Mouse (Mus musculus): ENCODE measurements at regions not wholly inside any gene's neighbourhood (a gene's known extent, or its start where the extent isn't known, plus 50 kb on each side); places are given as distances from the start of the nearest gene placed in this dataset.

- peaks cover 97% of the 10 kb centered on the region for H3K27me3 ChIP-seq (replicated peaks; ENCODE audit: low read depth, poor library complexity, severe bottlenecking)
- H3K27ac ChIP-seq (replicated peaks): no peak overlapping the region
- WGBS: 14% methylated on average over 4 of the region's 4 CpGs
- peak overlapping the region; percentile 72 for H3K4me3 ChIP-seq
- H3K4me1 ChIP-seq: peaks cover 16% of the 10 kb centered on the region
- no peaks in the 10 kb centered on the region for H3K9me3 ChIP-seq
- no peaks in the 10 kb centered on the region for H3K36me3 ChIP-seq (replicated peaks)
- DNase-seq (ENCODE audit: low spot score): no peak
Observed at GRCm38 (mm10) chr13:83740771-83741170, 236.9 kb downstream of the Mef2c start.

GRCm38 (mm10) chr13:83741591-83742021 is 237.8 kb downstream of the Mef2c start:
- Histone ChIP-seq H3K4me1 (peaks cover 16% of the 10 kb centered on the region), H3K9me3 (no peaks in the 10 kb centered on the region), H3K4me3 (peak overlapping the region; percentile 16; the same call in 1 of the 2 replicates), H3K27me3 (replicated peaks; ENCODE audit: low read depth, poor library complexity, severe bottlenecking) (peaks cover 95% of the 10 kb centered on the region), H3K27ac (replicated peaks) (no peak overlapping the region), H3K36me3 (replicated peaks) (no peaks in the 10 kb centered on the region)
- 15% methylated on average over 7 of the region's 7 CpGs for WGBS
- no peak for DNase-seq (ENCODE audit: low spot score)

DNA sequence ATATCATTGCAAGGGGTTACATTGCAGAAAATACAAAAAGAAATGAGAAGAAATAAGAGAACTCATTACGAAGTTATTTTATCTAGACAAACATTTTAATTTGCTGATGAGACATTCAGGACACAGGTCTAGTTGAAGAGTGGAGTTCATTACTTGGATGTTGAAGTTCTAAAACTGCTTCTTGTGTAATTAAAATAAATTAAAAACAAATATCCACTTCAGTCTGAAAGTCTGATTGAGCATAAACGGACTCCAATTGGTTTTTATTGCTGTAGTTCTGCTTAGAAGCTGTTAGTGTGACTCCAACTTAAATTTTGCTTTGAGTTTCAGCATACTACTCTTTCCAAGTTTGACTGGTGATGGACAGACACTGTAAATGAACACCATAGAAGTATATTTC is 238.3 kb downstream of the Mef2c start:
- H3K27ac ChIP-seq (replicated peaks): no peak overlapping the region
- 63% methylated on average over 2 of the region's 2 CpGs for WGBS
- no peak for DNase-seq (ENCODE audit: low spot score)
- H3K9me3 ChIP-seq: no peaks in the 10 kb centered on the region
- H3K36me3 ChIP-seq (replicated peaks): no peaks in the 10 kb centered on the region
- peaks cover 90% of the 10 kb centered on the region for H3K27me3 ChIP-seq (replicated peaks; ENCODE audit: low read depth, poor library complexity, severe bottlenecking)
- H3K4me1 ChIP-seq: peaks cover 16% of the 10 kb centered on the region
- H3K4me3 ChIP-seq: no peak overlapping the region

DNA sequence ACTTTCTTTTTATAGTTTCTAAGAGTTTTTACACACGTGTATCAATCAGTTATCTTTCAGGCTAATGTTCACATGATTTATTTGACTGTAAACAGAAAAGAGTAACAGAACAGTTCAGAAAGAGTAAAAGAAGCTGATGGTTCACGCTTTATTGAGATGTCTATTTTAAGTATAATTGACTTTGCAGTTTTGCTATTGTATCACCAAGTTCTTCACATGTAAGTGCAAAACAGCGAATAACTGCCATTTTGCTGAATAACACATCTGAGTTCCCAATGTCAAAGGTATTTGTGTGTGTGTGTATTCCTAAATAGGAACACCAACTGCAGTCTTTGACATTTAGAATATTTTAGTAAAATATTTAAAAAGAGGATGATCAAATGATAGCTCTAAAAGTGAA is 238.7 kb downstream of the Mef2c start:
- Histone ChIP-seq H3K27me3 (replicated peaks; ENCODE audit: low read depth, poor library complexity, severe bottlenecking) (peaks cover 86% of the 10 kb centered on the region), H3K36me3 (replicated peaks) (no peaks in the 10 kb centered on the region), H3K27ac (replicated peaks) (no peak overlapping the region), H3K4me3 (no peak overlapping the region), H3K9me3 (no peaks in the 10 kb centered on the region), H3K4me1 (peaks cover 16% of the 10 kb centered on the region)
- DNase-seq (ENCODE audit: low spot score): no peak
- 75% methylated on average over 3 of the region's 3 CpGs for WGBS

- peaks cover 77% of the 10 kb centered on the region for H3K27me3 ChIP-seq (replicated peaks; ENCODE audit: low read depth, poor library complexity, severe bottlenecking)
- no peaks in the 10 kb centered on the region for H3K36me3 ChIP-seq (replicated peaks)
- H3K4me3 ChIP-seq: no peak overlapping the region
- H3K4me1 ChIP-seq: peaks cover 12% of the 10 kb centered on the region
- H3K9me3 ChIP-seq: no peaks in the 10 kb centered on the region
- no peak overlapping the region for H3K27ac ChIP-seq (replicated peaks)
- WGBS: 85% methylated on average over 2 of the region's 2 CpGs
- DNase-seq (ENCODE audit: low spot score): no peak
Observed at GRCm38 (mm10) chr13:83743381-83743780, 239.5 kb downstream of the Mef2c start.

DNA sequence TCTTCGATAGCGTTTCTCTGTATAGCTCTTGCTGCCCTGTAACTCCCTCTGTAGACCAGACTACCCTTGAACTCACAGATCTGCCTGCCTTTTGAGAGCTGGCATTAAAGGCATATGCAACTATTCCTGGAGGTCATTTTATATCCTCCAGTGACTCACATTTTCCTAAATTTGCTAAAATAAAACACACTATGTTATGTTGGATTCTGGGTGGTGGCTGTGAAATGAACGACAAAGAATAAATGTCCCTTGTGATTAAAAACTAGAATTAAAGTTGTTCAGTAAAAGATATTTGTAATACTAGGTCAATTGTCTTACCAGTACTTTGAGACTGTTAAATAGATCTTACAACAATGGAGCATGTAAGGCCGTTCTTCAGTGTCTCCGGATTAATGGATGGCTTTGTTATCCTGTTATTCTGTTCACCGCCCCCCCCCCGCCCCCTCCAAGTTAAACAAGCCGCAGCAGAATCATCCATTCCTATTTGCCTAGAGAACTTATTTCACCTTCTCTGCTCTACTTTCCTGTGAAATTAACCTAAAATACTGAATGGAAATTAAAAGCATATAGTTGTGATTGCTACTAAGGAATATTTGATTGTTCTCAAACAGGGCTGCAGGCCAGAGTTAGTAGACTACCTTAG is 240.4 kb downstream of the Mef2c start:
- H3K27ac ChIP-seq (replicated peaks): peak overlapping the region; percentile 75
- no peaks in the 10 kb centered on the region for H3K36me3 ChIP-seq (replicated peaks)
- no peak for DNase-seq (ENCODE audit: low spot score)
- peaks cover 12% of the 10 kb centered on the region for H3K4me1 ChIP-seq
- peaks cover 69% of the 10 kb centered on the region for H3K27me3 ChIP-seq (replicated peaks; ENCODE audit: low read depth, poor library complexity, severe bottlenecking)
- 43% methylated on average over 8 of the region's 8 CpGs for WGBS
- peak overlapping the region; percentile 56 for H3K4me3 ChIP-seq
- H3K9me3 ChIP-seq: no peaks in the 10 kb centered on the region

DNA sequence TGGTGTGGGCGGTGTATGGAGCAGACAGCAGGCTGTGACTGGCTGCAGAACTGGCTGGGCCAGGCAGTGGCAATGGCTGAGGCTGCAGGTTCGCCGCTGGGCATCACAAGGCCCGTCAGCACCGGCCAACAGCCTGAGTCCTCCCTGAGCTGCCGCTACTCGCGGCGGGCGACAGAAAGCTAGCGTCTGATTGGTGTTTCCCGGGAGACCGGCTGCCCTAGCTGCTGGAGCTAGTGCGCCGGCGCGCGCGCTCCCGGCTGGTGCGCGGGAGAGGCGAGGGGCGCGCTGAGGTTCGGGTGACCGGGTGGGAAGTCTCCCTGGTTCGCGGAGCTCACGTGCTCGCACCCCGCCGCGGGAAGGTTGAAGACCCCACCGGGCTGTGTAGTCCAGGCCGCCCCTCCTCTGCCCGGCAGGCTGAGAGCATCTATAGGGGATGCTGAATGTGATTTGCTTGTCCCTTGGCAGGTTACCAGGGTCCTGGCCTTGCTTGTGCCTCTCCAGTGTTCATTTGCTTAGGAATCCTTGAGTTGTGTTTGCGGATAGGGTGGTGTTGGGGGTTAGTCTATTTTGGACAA is 241.2 kb downstream of the Mef2c start:
- peaks cover 60% of the 10 kb centered on the region for H3K27me3 ChIP-seq (replicated peaks; ENCODE audit: low read depth, poor library complexity, severe bottlenecking)
- DNase-seq (ENCODE audit: low spot score): peak; percentile 91
- no peaks in the 10 kb centered on the region for H3K36me3 ChIP-seq (replicated peaks)
- peaks cover 12% of the 10 kb centered on the region for H3K4me1 ChIP-seq
- H3K4me3 ChIP-seq: peak overlapping the region; percentile 56
- peak overlapping the region; percentile 75 for H3K27ac ChIP-seq (replicated peaks)
- H3K9me3 ChIP-seq: no peaks in the 10 kb centered on the region
- WGBS: under 1% methylated on average over 38 of the region's 38 CpGs

GRCm38 (mm10) chr13:83745961-83746360 is 242.1 kb downstream of the Mef2c start:
- H3K27ac ChIP-seq (replicated peaks): no peak overlapping the region
- peaks cover 12% of the 10 kb centered on the region for H3K4me1 ChIP-seq
- no peak for DNase-seq (ENCODE audit: low spot score)

GRCm38 (mm10) chr13:83747671-83748070 is 243.8 kb downstream of the Mef2c start:
- no peak for DNase-seq (ENCODE audit: low spot score)
- Histone ChIP-seq H3K27ac (replicated peaks) (no peak overlapping the region), H3K36me3 (replicated peaks) (no peaks in the 10 kb centered on the region), H3K27me3 (replicated peaks; ENCODE audit: low read depth, poor library complexity, severe bottlenecking) (peaks cover 34% of the 10 kb centered on the region), H3K4me1 (peaks cover 12% of the 10 kb centered on the region), H3K4me3 (no peak overlapping the region), H3K9me3 (no peaks in the 10 kb centered on the region)
- WGBS: 71% methylated on average over 3 of the region's 3 CpGs

More at GRCm38 (mm10) chr13:83745961-83746360, 242.1 kb downstream of the Mef2c start:
- WGBS: 67% methylated on average over 5 of the region's 5 CpGs
- no peaks in the 10 kb centered on the region for H3K9me3 ChIP-seq
- peaks cover 51% of the 10 kb centered on the region for H3K27me3 ChIP-seq (replicated peaks; ENCODE audit: low read depth, poor library complexity, severe bottlenecking)
- H3K4me3 ChIP-seq: no peak overlapping the region
- H3K36me3 ChIP-seq (replicated peaks): no peaks in the 10 kb centered on the region

DNA sequence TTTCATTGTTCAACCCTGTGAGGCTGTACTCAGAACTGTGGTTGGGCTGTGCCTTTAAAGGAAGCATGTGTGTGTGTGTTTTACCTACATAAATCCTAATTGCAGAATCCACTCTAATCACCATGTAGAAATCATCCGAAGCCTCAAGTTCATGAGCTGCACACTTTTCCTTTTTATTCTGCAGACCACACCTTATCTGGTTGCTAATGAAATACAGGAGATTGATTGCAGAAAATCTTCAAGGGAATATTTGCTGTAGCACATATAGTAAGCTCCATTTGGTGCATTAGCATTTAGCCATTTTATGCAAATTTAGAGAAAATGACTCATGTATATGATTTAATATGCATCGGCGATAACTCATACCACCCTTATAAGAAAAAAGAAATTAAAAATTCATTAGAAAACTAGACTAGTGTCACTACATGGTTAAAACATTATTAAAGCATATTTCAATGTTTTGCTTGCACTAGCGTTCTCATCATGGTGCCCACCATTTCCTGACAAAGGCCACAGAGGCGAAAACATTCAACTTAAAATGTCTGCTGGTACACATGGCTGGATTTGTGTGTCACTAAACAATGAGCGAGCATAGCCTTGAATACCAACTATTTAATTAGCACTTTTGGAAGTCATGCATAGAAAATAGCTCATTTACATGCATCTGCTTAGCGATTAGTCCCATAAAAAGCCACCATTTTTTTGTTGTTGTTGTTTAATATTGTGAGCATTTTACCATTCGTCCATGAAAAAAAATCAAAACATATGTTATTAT is 245.7 kb downstream of the Mef2c start:
- no peak overlapping the region for H3K27ac ChIP-seq (replicated peaks)
- no peaks in the 10 kb centered on the region for H3K36me3 ChIP-seq (replicated peaks)
- no peak for DNase-seq (ENCODE audit: low spot score)
- no peaks in the 10 kb centered on the region for H3K9me3 ChIP-seq
- WGBS: 81% methylated on average over 8 of the region's 8 CpGs
- H3K27me3 ChIP-seq (replicated peaks; ENCODE audit: low read depth, poor library complexity, severe bottlenecking): peaks cover 18% of the 10 kb centered on the region
- H3K4me3 ChIP-seq: no peak overlapping the region
- peaks cover 8% of the 10 kb centered on the region for H3K4me1 ChIP-seq

DNA sequence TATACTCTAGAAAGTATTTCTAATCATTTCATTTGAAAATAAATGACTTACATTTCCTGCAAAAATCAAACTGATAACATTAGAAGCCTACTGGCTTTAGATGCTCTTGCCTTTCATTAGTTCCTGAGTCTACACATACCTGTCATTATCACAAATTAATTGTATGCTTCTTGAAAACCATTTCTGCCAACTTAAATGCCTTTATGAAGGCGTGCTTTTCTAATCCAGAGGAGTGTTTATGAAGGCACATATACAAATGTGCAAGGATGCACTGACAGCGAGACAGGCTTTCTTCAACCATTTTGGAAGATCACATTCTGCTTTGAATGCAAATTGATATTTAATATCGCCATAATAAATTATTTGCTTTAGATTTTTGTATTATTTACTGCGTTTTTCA is 246.6 kb downstream of the Mef2c start:
- 70% methylated on average over 4 of the region's 4 CpGs for WGBS
- H3K4me3 ChIP-seq: no peak overlapping the region

GRCm38 (mm10) chr13:83760387-83761170 is 256.7 kb downstream of the Mef2c start:
- no peaks in the 10 kb centered on the region for H3K36me3 ChIP-seq (replicated peaks)
- WGBS: 86% methylated on average over 14 of the region's 14 CpGs
- H3K27ac ChIP-seq (replicated peaks): no peak overlapping the region

More for the DNA sequence above, 246.6 kb downstream of the Mef2c start:
- peaks cover under 1% of the 10 kb centered on the region; the same call in 1 of the 2 replicates for H3K4me1 ChIP-seq
- peaks cover 10% of the 10 kb centered on the region for H3K27me3 ChIP-seq (replicated peaks; ENCODE audit: low read depth, poor library complexity, severe bottlenecking)
- no peak for DNase-seq (ENCODE audit: low spot score)
- H3K36me3 ChIP-seq (replicated peaks): no peaks in the 10 kb centered on the region
- no peaks in the 10 kb centered on the region for H3K9me3 ChIP-seq
- H3K27ac ChIP-seq (replicated peaks): no peak overlapping the region

More at GRCm38 (mm10) chr13:83760387-83761170, 256.7 kb downstream of the Mef2c start:
- no peak for DNase-seq (ENCODE audit: low spot score)
- H3K27me3 ChIP-seq (replicated peaks; ENCODE audit: low read depth, poor library complexity, severe bottlenecking): no peaks in the 10 kb centered on the region
- H3K4me3 ChIP-seq: no peak overlapping the region
- H3K9me3 ChIP-seq: no peaks in the 10 kb centered on the region
- no peaks in the 10 kb centered on the region for H3K4me1 ChIP-seq

Data from embryonic facial prominence, embryonic 10.5 days (tissue).